Mouse (Mus musculus): ENCODE measurements around the gene Rbm39.
A peak's percentile ranks its signal among the peaks of the same experiment; 100 is the strongest.
"Not testable (repeated sequence)": the region's sequence is repeated elsewhere in the genome, so short reads cannot be mapped to it uniquely, and the experiment has no call there.

Rbm39 gene

DNA sequence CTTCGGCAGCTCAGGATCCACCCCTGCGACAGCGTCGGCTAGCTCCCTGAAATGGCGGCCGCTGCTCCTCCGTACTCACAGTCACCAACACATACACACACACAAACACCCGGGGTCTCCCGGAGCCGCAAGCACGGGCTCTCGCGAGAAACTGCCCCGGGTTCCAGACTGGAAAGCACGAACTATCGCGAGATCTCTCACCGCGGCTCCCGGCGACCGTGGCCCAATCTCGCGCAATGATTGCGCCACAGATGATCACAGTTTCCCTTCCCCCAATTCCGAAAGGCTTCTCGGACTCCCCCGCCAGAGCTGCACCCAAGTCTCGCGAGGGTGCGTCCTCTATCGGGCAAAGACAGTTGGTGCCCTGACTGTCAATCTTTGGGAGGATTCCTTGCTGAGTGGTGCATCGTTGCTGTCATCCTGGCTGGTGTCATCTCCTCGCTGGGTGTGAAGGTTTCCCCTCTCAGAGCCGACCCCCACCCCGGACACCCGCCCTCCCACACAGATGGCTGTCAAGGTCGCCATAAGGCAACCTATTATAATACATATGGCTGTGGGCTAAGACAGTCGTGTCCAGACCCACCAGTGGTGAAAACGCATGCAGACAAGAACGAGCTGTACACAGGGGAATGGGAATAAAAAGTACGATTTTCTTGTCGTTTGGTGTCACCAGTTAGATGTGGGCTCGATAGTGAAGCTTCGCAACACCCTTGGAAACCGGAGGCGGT is at the start of gene Rbm39:
Gene Rbm39, minus strand, starts transcription at position 145 of the 728 bp plus-strand sequence.
- DNase-seq (ENCODE audit: low spot score in 2 of 2): peak; percentile 99

DNA sequence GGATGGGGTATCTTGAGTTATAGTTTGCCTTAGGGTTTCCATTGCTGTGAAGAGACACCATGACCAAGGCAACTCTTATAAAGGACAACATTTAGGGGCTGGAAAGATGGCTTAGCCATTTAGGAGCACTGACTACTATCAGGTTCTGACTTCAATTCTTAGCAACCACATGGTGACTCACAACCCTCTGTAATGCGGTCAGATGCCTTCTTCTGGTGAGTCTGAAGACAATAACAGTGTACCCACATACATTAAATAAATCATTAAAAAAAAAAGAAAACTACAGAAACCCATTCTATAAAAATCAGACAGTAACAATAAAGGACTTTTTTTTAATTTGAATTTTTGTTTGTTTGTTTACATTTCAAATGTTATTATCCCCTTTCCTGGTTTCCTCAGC is 49.1 kb upstream of the Rbm39 start:
- DNase-seq (ENCODE audit: low spot score in 2 of 2): no peak

DNA sequence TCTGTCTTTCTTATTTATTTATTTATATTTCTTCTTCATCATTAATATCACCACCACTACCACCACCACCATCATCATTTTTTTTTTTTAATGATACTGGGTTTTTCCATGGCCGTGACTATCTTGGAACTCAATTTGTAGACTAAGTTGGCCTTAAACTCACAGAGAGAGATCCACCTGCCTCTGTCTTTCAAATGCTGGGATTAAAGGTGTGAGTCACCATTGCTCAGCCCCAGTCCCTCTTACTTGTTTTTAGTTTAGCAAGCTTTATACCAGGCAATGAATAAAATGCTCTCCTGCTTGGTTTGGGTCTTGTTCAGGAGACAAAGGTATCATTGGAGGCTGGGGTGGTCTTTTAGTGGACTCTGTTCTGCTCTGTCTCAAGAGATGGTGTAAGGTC is 47.7 kb upstream of the Rbm39 start:
- DNase-seq (ENCODE audit: low spot score in 2 of 2): no peak

DNA sequence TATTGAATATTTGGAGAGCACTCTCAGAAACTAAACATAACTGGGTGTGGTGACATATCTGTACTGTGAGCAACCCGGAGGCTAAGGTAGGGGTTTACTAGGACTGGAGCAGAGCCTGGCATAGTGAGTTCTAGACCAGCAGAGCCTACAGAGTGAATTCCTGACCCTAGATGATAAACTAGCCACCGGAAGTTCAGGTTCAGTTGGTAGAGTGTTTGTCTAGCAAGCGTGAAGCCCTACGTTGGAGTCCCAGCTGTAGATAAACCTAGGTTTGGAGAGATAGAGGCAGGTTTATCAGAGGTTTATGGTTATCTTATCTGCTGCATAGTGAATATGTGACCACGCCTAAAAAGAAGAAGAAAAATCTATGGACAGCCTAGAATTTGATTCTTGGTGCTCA is 44.0 kb upstream of the Rbm39 start:
- DNase-seq (ENCODE audit: low spot score in 2 of 2): no peak

DNA sequence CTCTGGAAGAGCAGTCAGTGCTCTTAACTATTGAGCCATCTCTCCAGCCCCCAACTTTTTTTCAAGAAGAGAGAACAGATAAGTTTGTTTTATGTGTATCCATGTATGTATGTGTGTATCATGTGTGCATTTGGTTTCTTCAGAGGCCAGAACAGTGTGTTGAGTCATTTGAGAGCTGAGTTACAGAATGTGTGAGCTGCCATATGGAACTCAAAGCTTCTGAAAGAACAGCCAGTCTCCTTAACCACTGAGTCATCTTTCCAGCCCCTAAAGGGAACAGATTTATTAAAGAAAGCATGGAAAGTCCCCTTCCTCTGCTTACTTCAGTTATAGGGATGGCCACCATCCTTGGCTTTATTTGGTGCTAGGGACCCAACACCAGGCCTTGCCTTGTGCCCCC is 42.1 kb upstream of the Rbm39 start:
- no peak for DNase-seq (ENCODE audit: low spot score in 2 of 2)

DNA sequence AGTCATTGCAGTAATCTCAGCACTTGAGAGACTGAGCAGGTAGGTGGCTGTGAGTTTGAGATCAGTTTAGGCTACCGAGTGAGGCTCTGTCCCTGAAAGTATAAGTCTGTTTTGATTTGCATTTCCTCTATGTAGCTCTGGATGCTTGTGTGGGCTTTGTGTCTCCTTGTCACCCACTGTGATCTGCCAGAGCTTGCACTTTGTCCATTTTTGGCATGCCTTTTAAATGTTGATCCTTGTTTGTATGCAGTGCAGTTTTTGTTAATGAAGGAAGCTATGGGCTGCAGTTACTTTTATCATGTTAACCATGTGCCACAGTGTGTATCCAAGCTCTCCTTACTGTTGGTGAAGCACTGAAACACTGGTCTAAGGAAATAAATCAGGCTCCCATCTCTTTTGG is 37.7 kb upstream of the Rbm39 start:
- DNase-seq (ENCODE audit: low spot score in 2 of 2): no peak

DNA sequence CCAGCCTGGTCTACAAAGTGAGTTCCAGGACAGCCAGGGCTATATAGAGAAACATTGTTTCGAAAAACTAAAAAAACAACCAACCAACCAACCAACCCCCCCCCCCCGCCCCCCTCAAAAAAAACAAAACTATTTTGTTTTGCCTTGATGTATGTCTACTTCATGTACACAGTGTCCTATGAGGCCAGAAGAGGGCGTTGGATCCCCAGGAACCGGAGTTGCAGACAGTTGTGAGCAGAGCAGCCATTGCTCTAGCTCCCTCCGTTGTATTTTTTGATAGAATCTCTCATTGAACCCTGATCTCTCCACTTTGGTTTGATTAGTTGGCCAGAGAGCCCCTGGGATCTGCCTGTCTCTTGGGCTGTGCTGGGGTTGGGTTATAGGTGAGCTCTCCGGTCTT is 23.9 kb upstream of the Rbm39 start:
- no peak for DNase-seq (ENCODE audit: low spot score in 2 of 2)

DNA sequence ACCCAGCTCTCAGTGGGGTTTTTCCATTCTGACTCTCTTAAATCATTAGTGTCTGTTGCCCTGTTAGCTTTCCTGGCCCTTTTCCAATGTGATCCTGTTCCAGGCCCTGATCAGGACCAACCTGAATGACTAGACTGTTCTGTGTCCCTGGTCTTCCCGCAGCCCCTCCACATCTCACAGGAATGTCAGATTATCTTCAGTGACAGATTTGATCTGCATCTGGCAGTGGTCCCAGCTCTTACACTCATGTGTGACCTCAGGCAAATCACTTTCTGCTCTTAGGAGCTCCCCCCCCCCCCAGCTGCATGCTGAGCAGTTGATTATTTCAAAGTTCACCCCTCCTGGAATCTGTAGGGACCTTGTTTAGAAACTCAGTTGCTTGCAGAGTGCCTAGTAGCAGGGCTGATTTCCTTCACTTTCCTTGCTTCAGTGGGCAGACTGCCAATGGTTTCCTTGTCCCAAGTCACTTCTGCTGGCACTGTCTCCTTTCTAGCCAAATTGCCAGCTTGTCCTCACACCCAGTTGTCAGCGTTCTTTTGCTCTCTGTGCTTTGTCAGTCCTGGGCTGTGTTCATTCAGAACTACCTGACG is 22.9 kb upstream of the Rbm39 start:
- no peak for DNase-seq (ENCODE audit: low spot score in 2 of 2)

DNA sequence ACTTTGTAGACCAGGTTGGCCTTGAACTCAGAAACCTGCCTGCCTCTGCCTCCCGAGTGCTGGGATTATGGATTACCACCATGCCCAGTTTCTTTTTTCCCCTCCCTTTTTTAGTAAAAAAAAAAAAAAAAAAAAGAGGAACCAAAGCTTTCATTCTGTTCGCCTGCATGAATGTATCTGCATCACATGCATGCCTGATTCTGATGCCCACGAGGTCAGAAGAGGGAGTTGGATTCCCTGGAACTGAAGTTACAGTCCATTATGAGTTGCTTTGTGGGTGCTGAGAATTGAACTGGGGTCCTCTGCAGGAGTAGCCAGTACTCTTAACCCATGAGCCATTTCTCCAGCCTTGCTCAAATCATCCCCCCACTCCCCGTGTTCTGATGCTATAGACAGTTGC is 21.4 kb upstream of the Rbm39 start:
- no peak for DNase-seq (ENCODE audit: low spot score in 2 of 2)

DNA sequence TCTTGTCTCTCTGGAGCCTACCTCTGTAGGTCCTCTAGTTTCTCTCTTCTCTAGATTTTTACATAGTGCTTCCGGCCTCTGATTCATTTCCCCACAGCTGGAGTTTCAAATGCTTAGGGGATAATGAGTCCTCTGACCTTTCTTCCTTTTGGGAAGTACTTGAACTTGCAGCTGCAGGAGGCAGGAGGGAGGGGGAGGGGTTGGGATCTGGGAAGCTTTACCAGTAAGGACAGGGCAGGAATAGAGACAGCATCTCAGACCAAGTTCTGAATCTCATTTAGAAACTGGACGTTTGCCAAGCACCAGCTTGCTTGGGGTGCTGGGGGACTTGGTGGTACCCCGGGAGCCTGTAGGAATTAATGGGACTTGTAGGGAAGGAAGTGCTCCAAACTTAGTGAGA is 19.9 kb upstream of the Rbm39 start:
- DNase-seq (ENCODE audit: low spot score in 2 of 2): no peak

DNA sequence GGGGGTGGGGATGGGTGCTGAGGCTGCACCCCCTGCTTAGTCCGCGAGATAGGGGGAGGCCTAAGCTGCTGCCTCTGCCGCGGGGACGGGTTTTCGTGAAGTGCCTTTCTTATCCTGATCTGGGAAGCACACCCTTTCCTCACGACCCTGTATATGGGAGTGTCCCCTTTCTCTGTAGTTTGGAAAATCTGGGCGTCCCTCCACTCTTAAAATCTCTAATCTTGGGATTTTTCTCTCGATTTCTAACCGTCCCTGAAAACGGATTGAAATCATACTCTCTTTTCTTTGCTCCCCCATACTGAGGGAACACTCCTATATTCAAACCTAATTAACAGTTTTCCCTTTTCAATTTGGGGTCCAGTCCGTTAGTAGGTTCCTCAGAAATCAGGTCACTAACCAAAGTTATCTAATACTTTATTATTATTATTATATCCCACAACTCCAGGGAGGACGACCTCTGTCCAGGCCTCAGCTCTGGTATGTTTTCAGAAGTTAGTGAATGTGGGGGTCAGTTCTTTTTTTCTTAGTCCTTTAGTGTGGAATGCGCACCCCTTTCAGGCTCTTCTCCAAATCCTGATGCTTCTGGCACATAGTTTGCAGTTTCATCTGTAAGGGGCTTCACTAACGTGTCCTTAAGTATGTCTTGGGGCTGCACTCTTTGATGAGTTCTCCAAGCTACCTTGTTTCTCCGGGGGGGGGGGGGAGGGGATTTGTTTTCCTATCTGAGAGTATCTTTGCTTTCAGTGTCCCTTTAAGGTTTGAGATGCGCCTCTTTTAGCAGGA is 17.3 kb upstream of the Rbm39 start:
- no peak for DNase-seq (ENCODE audit: low spot score in 2 of 2)

DNA sequence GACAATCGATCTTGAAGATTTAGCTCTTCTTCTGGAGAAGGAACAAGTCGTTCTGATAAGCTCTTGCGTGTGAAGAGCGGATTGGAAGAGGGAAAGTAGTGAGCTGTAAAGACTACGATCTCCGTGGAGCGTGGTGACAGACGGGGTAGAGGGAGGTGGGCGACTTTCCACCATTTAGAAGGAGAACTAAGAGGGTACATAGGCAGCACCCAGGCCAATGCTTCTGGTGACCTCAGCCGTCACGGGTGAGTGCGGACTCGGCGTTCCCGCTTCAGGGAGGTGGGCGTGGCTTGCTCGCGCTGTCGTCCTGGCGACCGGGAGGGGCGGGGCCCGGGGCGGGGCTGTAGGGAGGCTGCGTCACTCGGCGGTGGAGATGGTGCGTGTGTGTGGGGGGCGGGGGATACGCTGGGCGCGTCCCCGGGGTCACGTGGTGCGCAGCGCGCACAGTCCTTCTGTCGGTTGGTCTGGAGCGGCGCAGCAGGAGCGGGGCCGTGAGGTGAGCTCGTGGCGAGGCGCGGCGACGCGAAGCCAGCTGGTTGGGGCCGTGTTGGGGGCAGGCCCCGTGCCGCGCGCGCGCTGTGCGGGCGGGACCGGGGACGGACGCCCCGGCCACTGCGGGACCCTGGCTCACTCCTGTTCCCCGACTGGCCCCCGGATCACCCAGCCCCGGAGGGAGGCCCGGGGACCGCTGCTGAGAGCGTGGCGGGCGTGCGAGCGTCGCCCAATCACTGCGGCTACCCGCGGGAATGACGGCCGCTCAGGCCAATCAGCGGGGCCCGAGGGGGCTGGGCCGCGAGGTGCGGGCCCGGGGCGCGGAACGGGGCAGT is 16.5 kb upstream of the Rbm39 start, which contains the start of gene Phf20:
Gene Phf20, plus strand, starts transcription at position 165 of the 827 bp plus-strand sequence.
- peak; percentile 99 for DNase-seq (ENCODE audit: low spot score in 2 of 2)

DNA sequence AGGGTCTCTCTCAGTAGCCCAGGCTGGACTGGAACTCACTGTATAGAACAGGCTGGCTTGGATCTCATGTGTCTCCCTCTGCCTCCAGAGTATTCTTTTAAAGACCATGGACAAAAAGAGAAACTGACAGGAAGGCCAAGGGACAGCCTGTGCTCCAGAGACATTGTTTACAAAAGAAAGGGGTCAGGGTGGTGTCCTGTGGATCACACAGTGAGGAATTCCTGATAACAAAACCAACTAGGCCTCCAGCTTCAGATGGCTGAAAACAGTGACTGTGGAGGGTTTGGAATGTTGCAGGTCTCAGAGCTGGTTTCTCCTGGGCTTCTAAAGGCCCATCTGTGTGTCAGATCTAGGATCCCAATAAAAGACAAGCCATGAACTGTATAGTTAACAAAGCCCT is 14.5 kb upstream of the Rbm39 start:
- no peak for DNase-seq (ENCODE audit: low spot score in 2 of 2)

DNA sequence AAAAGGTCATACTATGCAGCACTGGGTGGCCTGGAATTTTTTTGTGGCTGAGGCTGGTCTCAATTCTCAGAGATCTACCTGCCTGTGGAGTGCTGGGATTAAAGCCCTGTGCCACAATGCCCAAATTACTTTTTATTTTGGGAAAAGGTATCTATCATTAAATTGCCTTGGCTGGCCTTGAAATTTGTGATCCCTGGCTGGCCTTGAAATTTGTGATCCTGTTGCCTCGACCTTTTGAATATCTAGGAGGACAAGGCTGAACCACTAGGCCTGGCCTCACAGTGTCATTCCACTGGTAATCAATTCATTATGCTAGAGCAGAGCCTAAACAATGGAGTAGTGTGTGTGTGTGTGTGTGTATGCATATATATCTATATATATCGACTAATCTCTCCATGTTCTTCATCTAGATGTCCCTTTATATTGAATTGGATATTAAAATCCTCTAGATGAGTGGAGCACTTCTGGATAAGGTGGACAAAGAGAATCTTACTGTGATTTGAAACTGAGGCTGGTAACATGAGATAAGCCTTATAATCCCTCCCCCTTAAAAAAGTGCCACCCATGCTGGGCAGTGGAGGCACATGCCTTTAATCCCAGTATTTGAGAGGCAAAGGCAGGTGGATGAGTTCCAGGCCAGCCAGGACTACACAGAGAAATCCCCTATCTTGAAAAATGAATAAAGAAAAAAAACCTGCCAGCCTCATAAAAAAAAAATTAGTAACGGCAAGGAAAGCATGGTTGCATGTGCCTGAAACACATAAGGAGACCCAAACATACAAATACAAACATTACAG is 13.2 kb upstream of the Rbm39 start:
- DNase-seq (ENCODE audit: low spot score in 2 of 2): no peak

DNA sequence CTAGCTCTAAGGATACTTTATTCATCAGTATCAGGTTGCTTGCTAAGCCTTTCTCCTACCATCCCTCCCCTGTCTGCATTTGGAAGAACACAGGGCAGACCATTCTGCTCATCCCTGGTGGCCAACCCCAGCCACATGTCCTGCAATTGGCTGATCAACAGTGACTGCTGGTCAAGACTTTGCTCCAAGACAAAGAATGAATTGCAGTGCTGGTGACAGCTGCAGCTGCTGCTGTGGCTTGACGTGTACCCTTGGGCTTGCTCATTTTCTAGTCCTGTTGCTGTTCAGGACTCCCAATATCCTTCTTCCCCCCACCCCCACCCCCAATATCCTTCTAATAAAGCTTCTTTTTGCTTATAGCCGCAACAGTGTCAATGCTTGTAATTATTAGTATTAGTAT is 12.0 kb upstream of the Rbm39 start:
- no peak for DNase-seq (ENCODE audit: low spot score in 2 of 2)

DNA sequence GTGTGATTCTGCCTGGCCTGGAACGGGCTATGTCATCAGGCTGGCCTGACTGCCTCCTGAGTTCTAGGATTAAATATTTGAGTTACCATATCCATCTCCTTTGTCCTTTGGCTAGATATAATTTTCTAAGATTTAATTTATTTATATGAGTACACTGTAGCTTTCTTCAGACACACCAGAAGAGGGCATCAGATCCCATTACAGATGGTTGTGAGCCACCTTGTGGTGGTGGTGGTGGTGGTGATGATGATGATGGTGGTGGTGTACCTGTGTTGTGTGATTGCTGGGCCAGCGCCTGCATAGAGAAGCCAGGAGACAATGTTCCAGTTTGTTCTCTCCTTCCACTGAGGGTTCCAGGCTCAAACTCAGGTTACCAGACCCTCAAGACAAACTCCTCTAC is 11.5 kb upstream of the Rbm39 start:
- DNase-seq (ENCODE audit: low spot score in 2 of 2): no peak

DNA sequence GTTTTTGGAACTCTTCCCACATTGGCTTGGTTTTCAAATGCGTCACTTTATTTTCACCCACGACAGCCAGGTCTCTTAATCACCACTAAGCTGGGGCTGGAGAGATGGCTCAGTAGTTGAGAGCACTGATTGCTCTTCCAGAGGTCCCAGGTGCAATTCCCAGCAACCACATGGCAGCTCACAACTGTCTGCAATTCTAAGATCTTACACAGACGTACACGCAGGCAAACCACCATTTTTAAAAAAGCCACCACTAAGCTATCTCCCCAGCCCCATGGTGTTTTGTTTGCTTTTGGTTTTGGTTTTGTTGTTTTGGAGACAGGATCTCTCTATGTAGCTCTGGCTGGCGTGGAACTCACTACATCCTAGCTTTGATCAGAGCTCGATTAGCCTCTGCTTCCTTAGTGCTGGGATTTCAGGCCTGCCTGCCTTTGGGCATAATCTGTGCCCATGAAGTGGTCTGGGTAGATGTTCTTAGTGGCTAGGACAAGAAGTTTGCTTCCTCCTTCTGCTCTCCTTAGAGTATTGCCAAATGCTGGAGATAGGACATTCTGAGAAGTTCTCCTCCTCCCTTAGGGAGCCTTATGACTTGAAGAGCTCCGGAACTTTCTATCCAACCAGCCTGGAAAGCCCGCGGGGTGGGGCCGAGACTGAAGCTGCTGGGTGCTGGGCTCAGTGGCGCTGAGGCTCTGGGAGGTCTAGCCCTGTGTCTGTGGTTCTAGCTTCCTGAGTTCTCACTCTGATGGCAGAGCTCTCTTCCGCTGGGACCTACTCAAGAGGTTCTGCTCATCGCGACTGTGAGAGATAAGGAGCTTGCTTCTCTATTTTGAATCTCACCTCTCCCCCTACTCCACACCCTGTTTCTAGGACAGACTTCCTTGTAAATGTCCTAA is 10.2 kb upstream of the Rbm39 start:
- DNase-seq (ENCODE audit: low spot score in 2 of 2): peak; percentile 34 to 35

DNA sequence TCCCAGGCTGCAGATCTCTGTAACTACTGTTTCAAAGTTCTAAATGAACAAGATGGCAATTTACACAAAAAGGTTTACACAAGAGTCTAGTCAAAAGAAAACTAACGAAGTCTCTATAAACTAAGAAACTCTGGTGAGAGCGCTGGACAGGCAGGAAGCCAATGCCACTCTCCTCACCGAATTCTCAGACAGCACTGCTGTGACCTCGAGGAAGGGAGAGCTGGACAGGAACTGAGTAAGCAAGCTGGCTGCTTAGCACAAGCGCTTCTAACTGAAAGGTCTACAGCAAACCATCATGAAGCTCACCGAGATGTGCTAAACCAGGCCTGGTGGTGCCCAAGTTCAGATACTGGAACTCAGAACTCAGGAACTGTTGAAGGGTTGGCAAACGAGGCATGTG is 9.2 kb upstream of the Rbm39 start:
- DNase-seq (ENCODE audit: low spot score in 2 of 2): not testable (repeated sequence)

DNA sequence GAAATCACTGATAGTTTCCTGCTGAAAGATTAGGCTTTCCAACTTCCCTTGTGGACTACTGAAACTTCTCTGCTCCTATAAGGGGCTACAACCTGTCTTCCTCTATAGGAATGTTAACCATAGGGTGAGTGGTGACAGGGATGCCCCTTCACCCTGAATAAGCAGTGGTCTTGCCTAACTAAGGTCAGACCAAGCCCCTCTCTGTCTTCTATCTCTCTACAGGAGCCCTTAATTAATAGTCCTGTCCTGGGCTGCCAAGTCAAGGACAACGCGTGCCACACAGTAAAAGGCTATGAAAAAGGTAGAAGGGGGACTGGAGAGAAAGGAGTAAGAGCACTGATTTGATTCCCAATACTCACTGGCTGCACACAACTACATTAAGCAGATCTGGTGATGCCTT is 1.6 kb upstream of the Rbm39 start:
- DNase-seq (ENCODE audit: low spot score in 2 of 2): no peak

All from spleen, postnatal 14 days (tissue).